Comparison of ENCODE assay signal across 9 mouse cellular contexts in the genomic region with DNA sequence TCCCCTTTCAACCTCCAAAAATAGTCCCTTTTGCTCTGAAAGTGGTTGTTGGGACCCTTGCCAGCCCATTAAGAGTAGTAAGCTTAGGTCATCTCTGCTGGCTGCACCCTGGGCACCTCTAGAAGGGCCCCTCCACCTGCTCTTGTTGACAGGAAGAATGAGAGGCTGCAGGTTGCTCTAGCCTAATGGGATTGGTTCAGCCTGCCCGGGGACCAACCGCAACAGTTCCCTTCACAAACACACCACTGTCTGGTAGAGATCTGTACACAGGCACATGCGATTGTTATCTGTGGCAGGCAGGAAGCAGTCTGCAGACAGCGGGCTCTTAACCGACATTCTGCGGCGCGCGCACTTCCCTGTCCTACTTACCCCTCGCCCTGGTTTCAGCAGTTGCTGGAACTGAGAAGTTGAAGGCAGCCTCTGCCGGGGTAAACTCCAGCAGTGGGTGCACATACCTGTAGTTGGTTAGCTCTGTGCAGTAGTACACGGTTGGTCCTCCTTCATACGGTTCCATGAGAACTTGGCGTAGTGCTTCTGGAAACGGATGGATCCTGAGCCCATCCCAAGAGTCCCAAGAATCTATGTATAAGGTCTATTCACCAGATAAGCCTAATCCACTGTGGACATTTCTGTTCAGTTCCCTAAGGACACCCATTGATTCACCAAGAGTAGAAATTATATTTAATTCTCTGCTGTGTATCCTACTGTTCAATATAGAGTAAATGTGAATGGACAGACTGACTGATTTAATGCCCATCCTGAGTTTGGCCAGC. TPM values are rescaled to one million over a fixed set of nuclear protein-coding genes. Genes with fewer than 3 reads are reported as not detected.
DNase-seq lines count a peak whose midpoint lies in the region; ATAC-seq and TF ChIP-seq lines count a peak whose summit lies in the region.
"Had no signal": no experiment of that assay in that cellular context is flagged by ENCODE, and none has a peak within 500 bp of the region (broad histone marks: within the 10 kb centered on the region; RNA-seq: fewer than 3 reads in every experiment).

No protein-coding gene starts in this region.

- no peak for TF ChIP-seq CTCF in heart, adult 2 months (IDR thresholded peaks at IDR 0.05)

- DNase-seq in gastrocnemius, postnatal 25 days: peak; percentile 34
- no peak for DNase-seq in gastrocnemius, postnatal 36 days
- peak; percentile 85 for DNase-seq in MEL-GATA-1-ER (ENCODE audit: extremely low read depth, low read depth)
- DNase-seq in heart, adult 2 months: peak; percentile 56 to 73
- peak; percentile 32 for DNase-seq in kidney, adult 9 months
- peak; percentile 83 for DNase-seq in lung, postnatal 25 days (ENCODE audit: low spot score)
- DNase-seq in left cerebral cortex, adult 18-20 months (ENCODE audit: low spot score in 2 of 2): no peak

- H3K4me2 ChIP-seq in stomach, embryonic 16.5 days (ENCODE audit: low read depth, low read length): peak overlapping the region; percentile 38
- H3K4me2 ChIP-seq: midbrain, embryonic 12.5 days had no signal

- peak; percentile 75; the same call in 1 of the 2 replicates for ATAC-seq in stomach, embryonic 16.5 days (ENCODE audit: insufficient read depth, low FRiP score)

- peaks cover 27% of the 10 kb centered on the region for H3K36me3 ChIP-seq in heart, adult 2 months (ENCODE audit: control insufficient read depth, insufficient read depth, low read length)
- H3K36me3 ChIP-seq in stomach, embryonic 16.5 days (ENCODE audit: control insufficient read depth, insufficient read depth, low read length): no peaks in the 10 kb centered on the region
- H3K36me3 ChIP-seq: midbrain, embryonic 12.5 days had no signal

- peak overlapping the region; percentile 26; the same call in 1 of the 2 replicates for H3K4me3 ChIP-seq in heart, adult 2 months
- H3K4me3 ChIP-seq in stomach, embryonic 16.5 days (replicated peaks; ENCODE audit: low read length): no peak overlapping the region
- H3K4me3 ChIP-seq: midbrain, embryonic 12.5 days had no signal

- no peak for TF ChIP-seq POLR2A in heart, adult 2 months (IDR thresholded peaks at IDR 0.05; ENCODE audit: insufficient read depth, low read depth, low read length)

- H3K27me3 ChIP-seq in heart, adult 2 months (ENCODE audit: control insufficient read depth, insufficient read depth, low read length): no peaks in the 10 kb centered on the region
- H3K27me3 ChIP-seq in stomach, embryonic 16.5 days (ENCODE audit: control insufficient read depth, insufficient read depth, low read length): no peaks in the 10 kb centered on the region
- H3K27me3 ChIP-seq: midbrain, embryonic 12.5 days had no signal

- intact Hi-C loops in gastrocnemius, postnatal 36 days (cut with DNase I): no loop called here
- intact Hi-C loops in heart, adult 2 months (cut with DNase I): loop anchor here (2.0 to 5.0 kb wide), 2 partner anchors 25 to 44 kb away; no protein-coding TSS in a partner anchor

- 12% methylated on average over 15 of the region's 15 CpGs for WGBS in heart, adult 2 months
- WGBS in stomach, embryonic 16.5 days: 48% methylated on average over 15 of the region's 15 CpGs

- H3K27ac ChIP-seq in heart, adult 2 months: peak overlapping the region; percentile 71
- H3K27ac ChIP-seq in stomach, embryonic 16.5 days (ENCODE audit: low read length): peak overlapping the region; percentile 83

- TF ChIP-seq EP300 in heart, adult 2 months (IDR thresholded peaks at IDR 0.05; ENCODE audit: insufficient read depth, low read depth, low read length): peak; percentile 70; the same call in 1 of the 2 replicates

- H3K79me2 ChIP-seq in heart, adult 2 months (replicated peaks; ENCODE audit: control insufficient read depth, insufficient read depth, low read length): peaks cover 9% of the 10 kb centered on the region

- H3K4me1 ChIP-seq in heart, adult 2 months (ENCODE audit: control insufficient read depth, insufficient read depth, low read length): peaks cover 43% of the 10 kb centered on the region
- peaks cover 52% of the 10 kb centered on the region for H3K4me1 ChIP-seq in stomach, embryonic 16.5 days (ENCODE audit: control insufficient read depth, insufficient read depth, low read length)

- H3K9ac ChIP-seq in heart, adult 2 months (ENCODE audit: low read depth, low read length): peak overlapping the region; percentile 59
- H3K9ac ChIP-seq in stomach, embryonic 16.5 days (ENCODE audit: low read length): no peak overlapping the region
- H3K9ac ChIP-seq: midbrain, embryonic 12.5 days had no signal

- H3K9me3 ChIP-seq in stomach, embryonic 16.5 days (replicated peaks; ENCODE audit: control insufficient read depth, low read length): no peaks in the 10 kb centered on the region
- H3K9me3 ChIP-seq: midbrain, embryonic 12.5 days had no signal

RNA-seq across cellular contexts. Expression of a gene that starts 34.3 kb away (rescaled TPM):
- 10 to 100 TPM; 31.7 to 33.6 TPM for total RNA-seq in gastrocnemius, postnatal 25 days (2021)
- 10 to 100 TPM; 32.4 to 34.9 TPM for total RNA-seq in gastrocnemius, postnatal 36 days (2021)
- total RNA-seq in heart, adult 2 months (2021): 10 to 100 TPM; 43.4 to 53.4 TPM
- 52.1 and 56.2 TPM in 2 replicates for polyA plus RNA-seq in heart, adult 2 months (2012; rRNA removed)
- 2.9 and 3.4 TPM in 2 replicates for polyA plus RNA-seq in stomach, embryonic 16.5 days (2015; fragmentation: Nextera tagmentation; extraction: Ambion mirVana)
- 1 to 10 TPM; 9.1 to 9.3 TPM for total RNA-seq in left cerebral cortex, adult 18-20 months (2021)

RNA-seq across cellular contexts. Expression of a gene that starts 47.3 kb away (rescaled TPM):
- total RNA-seq in gastrocnemius, postnatal 25 days (2021): 1 to 10 TPM; 5.3 to 6.8 TPM
- 1 to 10 TPM; 6.8 to 9.2 TPM for total RNA-seq in gastrocnemius, postnatal 36 days (2021)
- total RNA-seq in heart, adult 2 months (2021): 1 to 10 TPM; 6.3 to 7.6 TPM
- 4.3 and 6.4 TPM in 2 replicates for polyA plus RNA-seq in heart, adult 2 months (2012; rRNA removed)
- polyA plus RNA-seq in stomach, embryonic 16.5 days (2015; fragmentation: Nextera tagmentation; extraction: Ambion mirVana): 19.3 TPM in 2 replicates
- total RNA-seq in left cerebral cortex, adult 18-20 months (2021): 10 to 100 TPM; 21.0 to 23.3 TPM

Comparison
In these comparisons a context has a peak if more than half of its experiments do, and no peak if none do; other contexts are left out.
1. DNase-seq: peak in gastrocnemius, postnatal 25 days (single experiment), MEL-GATA-1-ER (single experiment), heart, adult 2 months (2 of 2), kidney, adult 9 months (single experiment) and lung, postnatal 25 days (single experiment); none in gastrocnemius, postnatal 36 days (0 of 2) and left cerebral cortex, adult 18-20 months (0 of 2).